Mouse (Mus musculus) bone marrow macrophage, adult 2 months (primary cell): ENCODE results near the gene Psat1. TPM values are rescaled to one million over a fixed set of nuclear protein-coding genes. Genes with fewer than 3 reads are reported as not detected.

Source experiments
- H3K27ac ChIP-seq: 2 replicates; pipeline ENCODE4 v1.5.1; 2012; ENCODE audit warnings: low read depth, low read length; ENCODE audit not compliant: insufficient read depth
- H3K4me1 ChIP-seq: 2 replicates; pipeline ENCODE4 v1.6.1; 2012; ENCODE audit warnings: low read length; ENCODE audit not compliant: control insufficient read depth, insufficient read depth
- H3K4me3 ChIP-seq: 2 replicates; pipeline ENCODE4 v1.5.1; 2012; ENCODE audit warnings: mild to moderate bottlenecking, low read length, moderate library complexity; ENCODE audit not compliant: insufficient read depth
- CTCF ChIP-seq: IDR thresholded peaks from 2 replicates; pipeline ENCODE4 v1.5.1; 2012; ENCODE audit warnings: low read depth, mild to moderate bottlenecking, low read length, moderate library complexity
- POLR2A ChIP-seq: IDR thresholded peaks from 2 replicates; pipeline ENCODE4 v1.6.1; 2012; ENCODE audit warnings: mild to moderate bottlenecking, low read depth, low read length, borderline replicate concordance
- polyA plus RNA-seq: library from polyadenylated mRNA; stranded (reverse); fragments of >200 nt; gene quantifications from 2 replicates; pipeline ENCODE4 v1.2.4, GENCODE M21; 2012; ENCODE audit not compliant: missing spikeins, insufficient read depth, insufficient read length

Gene Psat1
- polyA plus RNA-seq, 1 experiment, result 10.1 TPM

- 0 out of 2 replicates have a peak, but pooled peaks cover 2% of the 10 kb centered on the region for H3K4me1 ChIP-seq
- H3K4me3 ChIP-seq, result no peak overlapping the region
- H3K27ac ChIP-seq, result no peak overlapping the region
- TF ChIP-seq CTCF, result no peak
- no peak for TF ChIP-seq POLR2A
Measured at GRCm38 (mm10) chr19:15908016-15908415, 39.1 kb downstream of the Psat1 start.

DNA sequence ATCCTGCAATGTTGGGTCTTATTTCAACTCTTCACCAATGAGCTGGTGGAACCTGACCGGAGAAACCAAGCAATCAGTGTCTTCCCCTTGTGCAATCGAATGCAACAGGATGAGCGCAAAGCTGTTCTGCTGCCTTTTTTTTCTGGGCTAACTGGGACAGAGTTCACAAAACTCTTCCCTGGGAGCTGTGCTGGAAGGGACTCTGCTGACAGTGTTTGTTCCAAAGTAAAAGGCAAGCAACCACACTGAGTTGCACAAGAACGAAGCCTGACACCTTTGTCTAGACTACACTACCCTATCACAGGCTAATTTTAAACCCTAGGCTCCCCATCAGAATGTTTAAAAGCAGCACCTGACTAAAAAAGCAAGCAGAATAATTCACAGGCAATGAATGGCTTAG, 42.4 kb downstream of the Psat1 start:
- no peak overlapping the region for H3K4me3 ChIP-seq
- TF ChIP-seq POLR2A (no peak), CTCF (no peak)
- H3K27ac ChIP-seq, result no peak overlapping the region
- H3K4me1 ChIP-seq, result 0 out of 2 replicates have a peak, but pooled peaks cover 2% of the 10 kb centered on the region

DNA sequence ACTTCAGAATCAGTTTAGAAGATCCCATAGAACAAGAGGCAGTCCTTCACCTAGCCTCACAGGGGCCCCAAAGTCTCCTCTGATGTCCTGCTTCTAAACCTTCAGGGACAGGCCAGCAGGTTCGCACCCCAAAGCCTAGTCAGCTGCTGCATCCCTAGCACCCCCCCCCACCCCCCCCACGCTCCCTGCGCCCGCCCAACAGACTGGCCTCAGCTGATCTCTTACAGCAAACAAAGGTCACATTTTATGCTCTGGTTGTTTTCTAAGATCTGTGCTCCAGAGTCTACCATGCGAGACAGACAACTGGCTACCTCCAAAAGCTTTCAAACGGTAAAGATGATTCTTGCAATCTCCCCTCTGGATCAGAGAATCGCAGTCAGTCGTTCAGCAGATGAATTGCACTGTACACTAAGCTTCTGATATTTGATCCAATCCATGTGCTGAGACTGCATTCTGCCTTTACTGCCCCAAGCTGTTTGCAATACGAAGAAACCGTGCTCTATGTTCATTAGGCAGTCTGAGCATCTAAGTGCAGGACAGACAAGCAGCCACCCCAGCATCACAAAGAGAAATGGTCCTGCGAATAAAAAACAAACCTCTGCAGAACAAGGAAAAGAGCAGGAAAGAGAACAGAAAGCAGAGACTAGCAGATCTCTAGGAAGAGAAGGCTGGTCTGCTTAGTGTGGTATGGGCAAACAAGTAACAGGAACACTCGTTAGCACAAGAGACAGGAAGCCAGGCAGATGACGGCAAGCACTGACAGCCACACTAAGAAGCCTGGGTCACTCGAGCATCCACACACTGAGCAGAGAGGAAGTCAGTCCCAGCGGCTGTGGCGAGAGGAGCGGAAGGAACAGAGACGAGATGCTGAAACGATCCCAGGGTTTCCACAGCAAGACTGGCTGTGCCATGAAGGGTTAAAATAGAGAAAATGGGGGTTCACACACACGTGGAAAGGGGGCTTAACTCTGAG, 43.3 kb downstream of the Psat1 start:
- Histone ChIP-seq H3K4me3 (no peak overlapping the region), H3K4me1 (0 out of 2 replicates have a peak, but pooled peaks cover 2% of the 10 kb centered on the region), H3K27ac (no peak overlapping the region)
- TF ChIP-seq POLR2A, result no peak
- no peak for TF ChIP-seq CTCF

- Histone ChIP-seq H3K4me3 (no peak overlapping the region), H3K4me1 (no peaks in the 10 kb centered on the region), H3K27ac (no peak overlapping the region)
- TF ChIP-seq POLR2A (no peak), CTCF (no peak)
Measured at GRCm38 (mm10) chr19:15895681-15896080, 51.5 kb downstream of the Psat1 start.

GRCm38 (mm10) chr19:15892146-15892545, 55.0 kb downstream of the Psat1 start:
- TF ChIP-seq POLR2A (no peak), CTCF (no peak)
- no peak overlapping the region for H3K27ac ChIP-seq
- no peaks in the 10 kb centered on the region for H3K4me1 ChIP-seq
- H3K4me3 ChIP-seq, result no peak overlapping the region

GRCm38 (mm10) chr19:15888466-15888865, 58.7 kb downstream of the Psat1 start:
- H3K27ac ChIP-seq, result no peak overlapping the region
- no peak overlapping the region for H3K4me3 ChIP-seq
- no peak for TF ChIP-seq POLR2A
- TF ChIP-seq CTCF, result no peak
- H3K4me1 ChIP-seq, result no peaks in the 10 kb centered on the region

DNA sequence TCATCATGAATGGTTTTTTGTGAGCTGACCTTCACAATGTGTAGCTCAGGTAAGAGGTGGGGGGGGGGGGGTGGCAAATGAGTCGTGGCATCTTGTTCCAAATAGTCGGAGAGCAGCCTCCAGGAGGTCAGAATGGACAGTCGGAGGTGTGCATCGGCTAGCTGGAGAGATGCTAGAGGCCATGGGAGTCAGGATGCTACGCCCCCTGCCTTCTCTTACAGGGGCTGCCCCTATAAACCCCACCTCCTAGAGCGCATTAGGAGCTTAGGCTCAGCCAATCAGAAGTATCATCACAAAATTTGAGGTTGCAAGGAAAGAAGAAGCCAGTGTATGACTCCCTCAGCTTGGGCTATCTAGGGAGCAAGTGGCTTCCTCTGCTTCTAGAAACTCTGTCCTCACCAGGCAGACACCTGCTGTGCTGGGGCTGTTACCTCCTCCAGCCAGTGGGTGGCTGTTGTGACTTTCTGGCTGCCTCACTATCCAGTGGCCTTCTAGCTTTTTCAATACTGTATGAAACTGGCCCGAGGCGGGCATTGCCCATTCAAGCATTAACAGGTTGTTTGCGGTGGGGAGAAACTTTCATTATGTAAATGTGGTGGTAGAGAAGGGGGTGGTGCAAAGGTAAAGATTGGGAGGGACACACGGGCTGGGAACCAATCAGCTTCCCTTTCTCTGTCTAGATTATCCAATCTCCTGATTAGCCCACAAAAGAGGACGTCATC, 64.3 kb downstream of the Psat1 start:
- H3K4me3 ChIP-seq, result no peak overlapping the region
- no peak overlapping the region for H3K27ac ChIP-seq
- no peaks in the 10 kb centered on the region for H3K4me1 ChIP-seq
- TF ChIP-seq POLR2A, result no peak
- TF ChIP-seq CTCF, result no peak

DNA sequence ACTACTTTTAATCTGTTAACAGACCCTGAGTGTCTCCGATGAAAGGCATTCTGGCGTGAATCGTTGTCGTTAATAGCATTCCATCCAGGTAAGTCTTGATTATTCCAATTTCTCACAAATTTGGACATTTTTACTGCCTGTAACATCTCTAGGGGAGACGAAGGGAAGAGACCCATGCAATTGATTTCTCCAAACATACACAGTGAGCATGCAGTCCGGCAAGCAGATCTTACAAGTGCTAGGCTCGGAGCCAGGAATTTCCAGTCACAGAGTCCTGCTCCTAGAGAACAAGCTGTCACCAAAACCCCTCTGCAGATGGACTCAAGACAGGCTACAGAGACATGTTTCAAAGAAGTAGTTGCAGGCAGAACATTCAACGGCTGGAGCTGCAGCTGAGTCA, 66.4 kb downstream of the Psat1 start:
- Histone ChIP-seq H3K4me3 (no peak overlapping the region), H3K27ac (no peak overlapping the region), H3K4me1 (no peaks in the 10 kb centered on the region)
- no peak for TF ChIP-seq POLR2A
- no peak for TF ChIP-seq CTCF

GRCm38 (mm10) chr19:15879271-15879670, 67.9 kb downstream of the Psat1 start:
- H3K4me3 ChIP-seq, result no peak overlapping the region
- no peaks in the 10 kb centered on the region for H3K4me1 ChIP-seq
- TF ChIP-seq CTCF (no peak), POLR2A (no peak)
- no peak overlapping the region for H3K27ac ChIP-seq

- no peak for TF ChIP-seq CTCF
- no peak for TF ChIP-seq POLR2A
- Histone ChIP-seq H3K4me3 (no peak overlapping the region), H3K27ac (no peak overlapping the region), H3K4me1 (no peaks in the 10 kb centered on the region)
Measured at GRCm38 (mm10) chr19:15868865-15869698, 78.1 kb downstream of the Psat1 start.
